Mouse (Mus musculus) small intestine, adult 2 months (tissue): ENCODE measurements at regions not wholly inside any gene's neighbourhood (a gene's known extent, or its start where the extent isn't known, plus 50 kb on each side); places are given as distances from the start of the nearest gene placed in this dataset.

Experiments
- CTCF ChIP-seq: fragments of 200-500 bp; IDR thresholded peaks from 2 replicates; pipeline ENCODE4 v1.5.1; 2012; ENCODE audit warnings: low read depth, mild to moderate bottlenecking, control low read depth, inconsistent platforms, low read length, moderate library complexity, mixed read lengths; ENCODE audit not compliant: insufficient replicate concordance, insufficient read length; ENCODE audit errors: extremely low read depth
- POLR2A ChIP-seq: fragments of 200-500 bp; IDR thresholded peaks from 2 replicates; pipeline ENCODE4 v1.6.1; 2012; ENCODE audit warnings: low read depth, mild to moderate bottlenecking, control low read depth, inconsistent platforms, low read length, moderate library complexity

- TF ChIP-seq CTCF (no peak), POLR2A (no peak)
Observed at GRCm38 (mm10) chr13:107495161-107495732, 473.3 kb upstream of the Kif2a start.
